Mouse (Mus musculus) intestine, postnatal 0 days (tissue): ENCODE measurements around the gene AL731706.2. TPM values are rescaled to one million over a fixed set of nuclear protein-coding genes. Genes with fewer than 3 reads are reported as not detected.
"Not testable (repeated sequence)": the region's sequence is repeated elsewhere in the genome, so short reads cannot be mapped to it uniquely, and the experiment has no call there.

ENCODE experiments used
- ATAC-seq: fragments of 200-750 bp; cut with Nextera tagmentation; 2 replicates; pipeline ENCODE4 v1.8.0; 2017; ENCODE audit warnings: mild to moderate bottlenecking, moderate TSS enrichment, moderate library complexity
- H3K27ac ChIP-seq: fragments of 300-500 bp; sonication (generic); 2 replicates; pipeline ENCODE4 v1.5.1; 2014; ENCODE audit warnings: mild to moderate bottlenecking, low read depth, low read length, moderate library complexity
- H3K27me3 ChIP-seq: fragments of 300-500 bp; sonication (generic); replicated peaks from 2 replicates; pipeline ENCODE4 v1.6.1; 2014; ENCODE audit warnings: low read length, mixed read lengths; ENCODE audit not compliant: control insufficient read depth, insufficient read depth
- H3K36me3 ChIP-seq: fragments of 300-500 bp; sonication (generic); 2 replicates; pipeline ENCODE4 v1.6.1; 2014; ENCODE audit warnings: mild to moderate bottlenecking, moderate library complexity; ENCODE audit not compliant: control insufficient read depth, insufficient read depth
- H3K4me1 ChIP-seq: fragments of 300-500 bp; sonication (generic); replicated peaks from 2 replicates; pipeline ENCODE4 v1.6.1; 2014; ENCODE audit warnings: antibody characterized with exemption, low read length, mixed read lengths; ENCODE audit not compliant: control insufficient read depth, insufficient read depth
- H3K4me2 ChIP-seq: fragments of 300-500 bp; sonication (generic); replicated peaks from 2 replicates; pipeline ENCODE4 v1.6.1; 2014; ENCODE audit warnings: low read depth, mild to moderate bottlenecking, moderate library complexity
- H3K4me3 ChIP-seq: fragments of 300-500 bp; sonication (generic); 2 replicates; pipeline ENCODE4 v1.5.1; 2014; ENCODE audit warnings: low read depth, low read length
- H3K9ac ChIP-seq: fragments of 300-500 bp; sonication (generic); 2 replicates; pipeline ENCODE4 v1.6.1; 2014; ENCODE audit warnings: mild to moderate bottlenecking, low read depth, low read length
- H3K9me3 ChIP-seq: fragments of 300-500 bp; sonication (generic); 2 replicates; pipeline ENCODE4 v1.6.1; 2016; ENCODE audit warnings: mixed run types; ENCODE audit not compliant: control insufficient read depth
- CTCF ChIP-seq: sonication (generic); IDR thresholded peaks from 2 replicates; pipeline ENCODE4 v1.5.1; 2016; ENCODE audit warnings: low read depth, mild to moderate bottlenecking, control low read depth, antibody characterized with exemption, moderate library complexity
- WGBS: fragments of 180-500 bp; shearing (Covaris S2); extraction: QIAGEN DNeasy Blood & Tissue Kit; methylation state at CpG from one replicate; pipeline ENCODE4 v1.1.7; 2014; 5-methylcytosine and 5-hydroxymethylcytosine counted together
- polyA plus RNA-seq: library from polyadenylated mRNA; unstranded; fragments of >200 nt; fragmentation: Nextera tagmentation; extraction: Ambion mirVana; gene quantifications from 2 replicates; pipeline ENCODE4 v1.2.1, GENCODE M21; 2015

Gene AL731706.2
- polyA plus RNA-seq, 1 experiment from 2014 or later = 61.5 TPM

DNA sequence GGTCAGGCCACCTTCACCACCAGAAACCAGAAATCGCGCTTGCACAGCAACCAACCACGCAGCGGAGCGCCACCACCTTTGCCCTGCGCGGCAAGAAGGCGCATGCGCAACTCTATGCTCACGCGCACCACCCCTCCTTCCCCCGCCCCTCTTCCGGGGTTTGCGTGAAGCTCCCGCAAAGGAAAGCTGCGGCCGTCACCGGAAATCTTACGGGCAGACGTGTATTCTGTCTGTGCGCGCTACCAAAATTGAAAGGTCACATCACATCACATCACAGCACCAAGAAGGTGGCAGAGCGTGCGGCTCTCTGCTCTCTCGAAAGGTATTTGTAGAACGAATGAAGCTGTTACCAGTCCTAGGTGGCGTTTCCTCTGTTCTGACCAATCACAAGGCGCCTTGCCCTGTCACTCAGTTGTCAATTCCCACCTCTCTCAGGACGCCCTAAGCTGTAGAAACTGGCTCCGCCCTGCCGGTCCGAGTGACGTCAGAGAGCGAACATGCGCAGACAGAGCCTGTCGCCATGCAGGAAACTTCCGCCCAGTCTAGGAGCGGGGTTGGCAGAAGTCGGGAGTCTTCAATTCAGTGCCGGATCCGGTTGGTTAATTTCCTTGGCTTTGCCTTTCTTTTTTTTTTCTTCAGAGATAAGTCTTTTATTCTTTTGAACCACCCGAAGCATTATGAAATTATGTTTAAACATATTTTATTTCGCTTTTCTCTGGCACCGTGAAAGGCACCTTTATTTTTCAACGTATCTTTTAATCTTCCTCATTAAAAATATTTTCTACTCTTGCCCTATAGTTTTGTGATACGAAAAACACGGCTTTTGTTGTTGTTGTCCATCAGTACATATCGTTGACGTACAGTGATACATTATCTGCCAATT lies 5.8 kb upstream of the AL731706.2 start, which contains the start of the genes Slx4ip, AL731706.1 and Mkks:
Gene Slx4ip, plus strand, starts transcription at position 151 of the 883 bp plus-strand sequence.
Gene AL731706.1, minus strand, starts transcription at position 322 of the 883 bp plus-strand sequence.
Gene Mkks, minus strand, starts transcription at position 322 of the 883 bp plus-strand sequence.
- Histone ChIP-seq H3K27me3 (no peaks in the 10 kb centered on the region), H3K27ac (peak within 1 kb of the TSS; percentile 92), H3K36me3 (no peaks in the 10 kb centered on the region), H3K4me2 (peak within 1 kb of the TSS; percentile 63), H3K9me3 (no peaks in the 10 kb centered on the region), H3K4me1 (no peaks in the 10 kb centered on the region), H3K4me3 (peak within 1 kb of the TSS; percentile 73), H3K9ac (peak within 1 kb of the TSS; percentile 76)
- TF ChIP-seq CTCF = peak; percentile 16; the same call in 1 of the 2 replicates
- under 1% methylated on average over 49 of the region's 49 CpGs for WGBS
- peak; percentile 94 for ATAC-seq

DNA sequence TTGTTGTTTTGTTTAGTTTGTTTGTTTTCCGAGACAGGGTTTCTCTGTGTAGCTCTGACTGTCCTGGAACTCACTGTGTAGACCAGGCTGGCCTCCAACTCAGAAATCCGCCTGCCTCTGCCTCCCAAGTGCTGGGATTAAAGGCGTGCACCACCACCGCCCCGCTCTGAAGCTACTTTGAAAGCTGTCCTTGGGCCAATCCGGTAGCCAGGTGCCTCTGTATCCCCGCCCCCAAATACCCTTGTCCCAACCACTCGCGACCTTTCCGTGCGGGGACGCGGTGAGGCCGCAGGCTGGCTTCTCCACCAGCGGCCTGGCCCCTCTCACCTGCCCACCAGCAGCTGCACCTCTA lies 5.2 kb upstream of the AL731706.2 start:
- peak; percentile 68 for ATAC-seq
- not testable (repeated sequence) for H3K9me3 ChIP-seq, H3K36me3 ChIP-seq, H3K4me1 ChIP-seq, H3K27me3 ChIP-seq
- Histone ChIP-seq H3K27ac (peak overlapping the region; percentile 92), H3K4me3 (peak overlapping the region; percentile 73), H3K9ac (peak overlapping the region; percentile 76), H3K4me2 (peak overlapping the region; percentile 59)
- 3% methylated on average over 15 of the region's 15 CpGs for WGBS

- no peaks in the 10 kb centered on the region for H3K4me1 ChIP-seq
- WGBS = 58% methylated on average over 4 of the region's 4 CpGs
- ATAC-seq = no peak
- H3K27ac ChIP-seq = no peak overlapping the region
- no peak overlapping the region for H3K9ac ChIP-seq
- no peaks in the 10 kb centered on the region for H3K9me3 ChIP-seq
- no peak overlapping the region for H3K4me3 ChIP-seq
- peaks cover 25% of the 10 kb centered on the region for H3K36me3 ChIP-seq
- H3K27me3 ChIP-seq = no peaks in the 10 kb centered on the region
- H3K4me2 ChIP-seq = no peak overlapping the region
- TF ChIP-seq CTCF = peak; percentile 57
Measured at GRCm38 (mm10) chr2:136886846-136887245, 1.4 kb upstream of the AL731706.2 start.

- TF ChIP-seq CTCF = no peak
- WGBS = 59% methylated on average over 5 of the region's 5 CpGs
- no peaks in the 10 kb centered on the region for H3K36me3 ChIP-seq
- no peaks in the 10 kb centered on the region for H3K4me1 ChIP-seq
- H3K27ac ChIP-seq = no peak overlapping the region
- H3K27me3 ChIP-seq = no peaks in the 10 kb centered on the region
- no peak overlapping the region for H3K4me3 ChIP-seq
- H3K9me3 ChIP-seq = no peaks in the 10 kb centered on the region
- ATAC-seq = no peak
- no peak overlapping the region for H3K4me2 ChIP-seq
- no peak overlapping the region for H3K9ac ChIP-seq
Measured at GRCm38 (mm10) chr2:136854543-136855388, 30.7 kb downstream of the AL731706.2 start.

GRCm38 (mm10) chr2:136850366-136850765 lies 35.1 kb downstream of the AL731706.2 start:
- no peak for TF ChIP-seq CTCF
- Histone ChIP-seq H3K9me3 (no peaks in the 10 kb centered on the region), H3K4me1 (no peaks in the 10 kb centered on the region), H3K36me3 (no peaks in the 10 kb centered on the region), H3K9ac (no peak overlapping the region), H3K4me2 (no peak overlapping the region), H3K27me3 (no peaks in the 10 kb centered on the region), H3K27ac (no peak overlapping the region), H3K4me3 (no peak overlapping the region)
- ATAC-seq = no peak
- WGBS = 68% methylated on average over 3 of the region's 3 CpGs

DNA sequence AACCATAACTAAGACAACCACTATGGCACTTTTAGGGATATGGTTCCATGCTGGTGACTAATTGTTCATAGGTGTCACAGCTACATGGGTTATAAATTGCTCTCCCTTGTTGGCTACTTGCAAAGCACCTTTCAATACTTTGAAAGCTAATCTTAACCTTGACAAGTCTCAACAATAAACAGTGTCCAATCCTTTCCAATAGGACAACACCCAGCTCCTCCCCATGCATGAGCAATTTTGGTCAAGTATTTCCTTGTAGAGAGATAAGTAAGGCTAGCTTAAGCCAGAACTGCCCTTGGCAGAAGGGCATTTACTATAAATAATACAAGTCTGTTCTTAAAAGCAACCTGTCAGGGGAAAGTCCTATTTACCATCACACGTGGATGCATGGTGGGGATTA lies 47.5 kb downstream of the AL731706.2 start:
- Histone ChIP-seq H3K27me3 (no peaks in the 10 kb centered on the region), H3K4me1 (no peaks in the 10 kb centered on the region), H3K4me3 (no peak overlapping the region), H3K9me3 (no peaks in the 10 kb centered on the region), H3K9ac (no peak overlapping the region), H3K36me3 (no peaks in the 10 kb centered on the region), H3K4me2 (no peak overlapping the region), H3K27ac (no peak overlapping the region)
- 10% methylated on average over 1 of the region's 1 CpGs for WGBS
- ATAC-seq = no peak
- no peak for TF ChIP-seq CTCF
